Mouse (Mus musculus): ENCODE data around the gene Fam13a. TPM values are rescaled to one million over a fixed set of nuclear protein-coding genes. Genes with fewer than 3 reads are reported as not detected.

The Fam13a gene
- 53.5 TPM for polyA plus RNA-seq (2014; fragmentation: Illumina TruSeq; extraction: RNeasy Lipid Tissue Mini Kit (QIAGEN cat#74804); ENCODE audit: low read depth, low replicate concordance)

DNA sequence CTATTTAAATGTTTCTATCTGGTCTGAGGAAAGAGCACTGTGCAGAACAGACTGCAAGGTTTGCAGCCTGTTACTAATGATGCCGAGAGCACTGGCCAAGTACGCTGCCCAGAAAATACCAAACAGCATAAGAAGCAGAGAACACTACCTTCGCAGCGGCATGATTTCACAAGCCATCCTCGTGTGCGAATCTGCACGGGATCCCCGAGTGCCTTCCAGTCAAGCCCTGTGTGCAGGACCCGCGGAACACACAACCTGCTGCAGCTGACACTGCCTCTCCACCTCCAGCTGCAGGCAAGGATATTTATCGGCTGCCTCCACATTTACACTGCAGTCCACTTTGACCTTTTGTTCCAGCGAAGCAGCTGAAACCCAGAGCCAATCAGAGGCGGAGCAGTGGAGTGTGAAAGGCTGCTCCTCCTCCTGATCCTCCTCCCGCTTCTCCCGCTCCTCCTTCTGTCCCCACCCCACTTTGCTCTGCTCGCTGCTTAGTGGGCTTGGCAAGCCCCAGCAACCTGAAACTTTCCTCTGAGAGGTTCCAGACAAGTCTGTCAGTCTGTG, at the start of gene Fam13a:
Fam13a (minus strand) TSS at position 386 of the 561 bp plus-strand sequence.

DNA sequence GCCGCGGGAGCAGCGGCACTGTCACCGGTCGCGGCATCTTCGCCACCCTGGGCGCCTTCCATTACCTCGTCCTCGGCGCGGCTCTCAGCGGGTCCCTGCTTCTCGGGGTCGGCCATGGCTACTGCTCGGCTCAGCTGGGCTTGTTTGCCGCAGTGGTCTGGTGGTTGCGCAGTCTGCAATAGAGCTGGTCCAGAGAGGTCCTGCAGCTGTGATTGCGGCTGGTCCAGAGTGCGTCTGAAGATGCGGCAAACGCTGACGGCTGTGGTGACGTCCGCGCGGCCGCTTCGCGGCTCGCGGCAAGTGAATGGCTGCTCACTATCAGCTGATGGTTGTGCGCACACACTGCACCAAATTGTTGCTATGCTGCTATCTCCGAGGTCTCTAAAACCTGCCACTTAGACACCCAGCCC, 117.5 kb downstream of the Fam13a start, which contains the start of gene Nap1l5:
Nap1l5 (minus strand) TSS at position 225 of the 410 bp plus-strand sequence.

Other genes starting within 250 kb of the Fam13a start
- 18.7 TPM for gene Herc3, start 193.1 kb downstream of the Fam13a start, polyA plus RNA-seq (2014; fragmentation: Illumina TruSeq; extraction: RNeasy Lipid Tissue Mini Kit (QIAGEN cat#74804); ENCODE audit: low read depth, low replicate concordance)
- 1.3 TPM for gene Nap1l5, start 117.5 kb downstream of the Fam13a start, polyA plus RNA-seq (2014; fragmentation: Illumina TruSeq; extraction: RNeasy Lipid Tissue Mini Kit (QIAGEN cat#74804); ENCODE audit: low read depth, low replicate concordance)
- gene Tigd2, start 184.3 kb upstream of the Fam13a start, polyA plus RNA-seq (2014; fragmentation: Illumina TruSeq; extraction: RNeasy Lipid Tissue Mini Kit (QIAGEN cat#74804); ENCODE audit: low read depth, low replicate concordance): 10.1 TPM